Mouse (Mus musculus) forelimb bud, embryonic 11.5 days (tissue): ENCODE measurements at regions not wholly inside any gene's neighbourhood (a gene's known extent, or its start where the extent isn't known, plus 50 kb on each side); places are given as distances from the start of the nearest gene placed in this dataset.

ENCODE experiments used
- DNase-seq: peaks from one replicate; pipeline ENCODE4 v3.0.0-alpha.2; 2012; ENCODE audit warnings: low read depth, low spot score

DNA sequence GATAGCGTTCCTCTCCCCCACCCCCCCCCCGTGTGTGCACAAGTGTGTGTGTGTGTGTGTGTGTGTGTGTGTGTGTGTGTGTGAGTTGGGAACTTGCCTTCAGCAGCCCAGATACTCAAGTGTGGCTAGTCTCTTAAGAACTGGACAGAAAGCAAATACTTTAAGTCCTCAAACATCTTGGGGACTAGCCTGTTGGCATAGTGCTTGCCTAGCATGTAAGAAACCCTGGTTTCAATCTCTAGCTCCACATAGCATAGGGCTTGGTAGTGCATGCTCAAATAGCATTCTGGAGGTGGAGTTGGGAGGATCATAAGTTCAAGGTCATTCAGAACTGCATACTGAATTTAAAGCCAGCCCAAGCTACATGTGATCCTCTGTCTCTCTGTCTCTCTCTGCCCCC is 117.5 kb upstream of the Btg1 start:
- DNase-seq: no peak

- no peak for DNase-seq
Measured at GRCm38 (mm10) chr10:96502090-96502728, 114.6 kb upstream of the Btg1 start.

DNA sequence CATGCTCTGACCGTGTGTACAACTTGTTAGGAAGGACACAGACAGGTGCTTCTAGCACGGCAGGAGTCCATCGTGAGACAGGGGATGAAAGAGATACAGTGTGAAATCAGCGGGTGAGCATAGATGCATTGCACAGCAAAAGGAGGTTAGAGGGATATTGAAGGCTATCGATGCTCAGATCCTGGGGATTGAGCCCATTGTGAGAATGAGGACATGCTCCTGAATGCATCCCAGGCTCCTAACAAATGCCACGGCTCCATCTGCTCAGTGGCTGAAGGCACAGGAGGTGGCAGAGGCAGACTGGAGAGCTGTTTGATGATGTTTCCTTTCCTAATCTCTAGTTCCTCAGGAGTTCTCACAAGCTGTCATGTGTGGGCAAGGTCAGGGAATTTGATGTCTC is 114.1 kb upstream of the Btg1 start:
- DNase-seq: no peak

GRCm38 (mm10) chr10:96504340-96504739 is 112.5 kb upstream of the Btg1 start:
- no peak for DNase-seq

DNA sequence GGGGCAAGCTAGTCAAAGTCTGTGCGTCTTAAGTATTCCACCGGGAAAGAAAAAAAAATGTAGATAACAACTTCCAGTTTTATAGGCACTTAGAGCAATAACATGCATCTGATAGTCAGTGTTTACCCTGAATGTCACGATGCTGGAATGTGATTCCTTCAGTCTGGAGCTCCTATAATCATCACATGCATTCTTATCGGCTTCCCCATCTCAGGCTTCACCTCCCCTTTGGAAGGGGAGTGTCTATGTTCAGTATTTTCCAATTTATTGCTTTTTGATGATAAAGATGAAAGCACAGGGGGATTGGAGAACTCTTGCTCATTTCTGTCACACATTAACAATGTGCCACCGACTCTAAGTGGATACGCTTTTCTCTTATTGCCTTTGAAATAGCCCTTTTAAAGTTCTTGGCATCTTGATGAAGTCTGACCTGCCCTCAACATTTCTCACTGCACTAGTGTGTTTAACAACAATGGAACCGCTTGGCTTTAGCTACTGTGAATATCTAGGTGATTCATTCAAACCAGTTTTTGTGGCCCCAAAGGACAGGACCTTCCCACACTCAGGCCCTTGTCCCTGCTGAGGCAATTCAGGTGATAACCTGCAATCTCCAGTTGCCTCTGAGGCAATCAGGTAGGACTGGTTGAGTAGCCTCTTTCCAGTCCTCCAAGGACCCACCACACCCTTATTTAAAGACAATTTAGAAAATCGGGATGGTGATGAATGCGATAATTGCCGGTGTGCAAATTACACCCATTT is 101.5 kb upstream of the Btg1 start:
- DNase-seq: no peak

- no peak for DNase-seq
Measured at GRCm38 (mm10) chr10:96515923-96516258, 100.9 kb upstream of the Btg1 start.

DNA sequence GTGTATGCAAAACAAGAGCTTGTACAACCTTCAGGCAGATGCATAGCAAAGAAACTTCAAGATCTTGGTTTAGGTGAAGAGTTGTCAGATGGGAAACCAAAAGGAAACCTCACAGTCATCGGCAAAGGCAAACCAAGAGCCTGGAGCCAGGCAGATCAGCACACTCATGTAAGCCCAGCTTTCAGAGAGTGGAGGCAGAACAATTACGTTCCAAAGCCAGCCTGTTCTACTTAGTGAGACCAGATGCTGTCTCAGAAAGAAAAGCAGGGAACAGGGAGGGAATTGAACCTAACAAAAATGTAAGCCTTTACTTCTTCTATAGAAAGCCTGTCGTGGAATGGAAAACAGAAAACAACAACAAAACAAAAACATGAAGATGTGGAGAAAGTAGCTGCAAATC is 97.4 kb upstream of the Btg1 start:
- DNase-seq: peak; percentile 24

- no peak for DNase-seq
Measured at GRCm38 (mm10) chr10:96520995-96521760, 95.6 kb upstream of the Btg1 start.

DNA sequence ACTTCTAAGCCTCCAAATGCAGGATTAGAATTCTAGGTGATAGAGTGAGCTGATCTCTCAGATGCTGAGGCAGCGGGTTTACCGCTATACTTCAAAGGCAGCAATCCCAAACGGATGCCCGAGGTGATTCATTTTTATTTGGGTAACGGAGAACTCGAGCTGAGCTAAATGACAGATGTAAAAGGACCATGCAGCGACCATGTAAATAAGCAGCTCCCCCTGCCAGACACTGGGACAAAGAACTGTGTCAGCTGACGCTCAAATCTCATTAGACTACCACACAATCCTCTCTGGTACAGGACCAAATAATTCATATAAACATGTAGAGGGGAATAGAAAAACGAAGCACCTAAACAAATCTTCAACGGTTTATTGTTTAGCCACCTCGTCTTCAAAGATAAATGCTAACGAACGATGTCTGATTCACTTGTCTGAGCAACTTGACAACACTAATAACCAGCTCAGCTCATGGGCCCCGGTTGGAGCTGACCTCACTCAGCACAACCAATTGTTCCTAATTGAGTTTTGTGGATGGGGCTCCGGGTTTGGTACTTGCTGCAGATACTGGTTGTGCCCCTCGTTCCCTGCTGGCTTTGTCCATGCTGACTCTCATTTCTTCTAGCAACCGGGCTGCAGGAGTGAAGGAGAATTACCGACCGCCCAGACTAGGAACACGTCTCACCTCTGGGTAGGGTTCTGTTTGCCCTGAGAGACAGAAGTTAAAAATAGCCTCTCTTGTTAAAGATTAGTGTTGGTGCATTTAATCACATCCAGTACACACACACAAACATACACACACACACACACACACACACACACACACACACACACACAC is 92.6 kb upstream of the Btg1 start:
- DNase-seq: peak; percentile 24

DNA sequence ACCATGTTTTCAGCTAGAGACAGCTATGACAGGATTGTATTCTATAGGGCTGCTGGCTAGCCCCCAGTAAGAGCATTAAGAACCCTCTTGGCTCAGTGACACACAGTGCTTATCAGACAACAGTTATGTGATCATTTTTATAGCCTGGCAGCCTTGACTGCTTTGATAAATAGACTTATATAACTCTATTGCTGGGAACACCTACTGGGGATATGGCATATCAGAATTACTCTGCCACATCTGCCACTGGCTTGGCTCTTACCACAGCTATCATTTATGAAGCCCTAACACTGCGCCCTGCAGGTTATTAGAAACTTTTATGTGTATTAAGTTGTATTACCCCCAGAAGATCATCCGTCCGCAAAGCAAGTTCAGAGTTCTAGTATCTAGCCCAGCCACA is 88.9 kb upstream of the Btg1 start:
- no peak for DNase-seq

DNA sequence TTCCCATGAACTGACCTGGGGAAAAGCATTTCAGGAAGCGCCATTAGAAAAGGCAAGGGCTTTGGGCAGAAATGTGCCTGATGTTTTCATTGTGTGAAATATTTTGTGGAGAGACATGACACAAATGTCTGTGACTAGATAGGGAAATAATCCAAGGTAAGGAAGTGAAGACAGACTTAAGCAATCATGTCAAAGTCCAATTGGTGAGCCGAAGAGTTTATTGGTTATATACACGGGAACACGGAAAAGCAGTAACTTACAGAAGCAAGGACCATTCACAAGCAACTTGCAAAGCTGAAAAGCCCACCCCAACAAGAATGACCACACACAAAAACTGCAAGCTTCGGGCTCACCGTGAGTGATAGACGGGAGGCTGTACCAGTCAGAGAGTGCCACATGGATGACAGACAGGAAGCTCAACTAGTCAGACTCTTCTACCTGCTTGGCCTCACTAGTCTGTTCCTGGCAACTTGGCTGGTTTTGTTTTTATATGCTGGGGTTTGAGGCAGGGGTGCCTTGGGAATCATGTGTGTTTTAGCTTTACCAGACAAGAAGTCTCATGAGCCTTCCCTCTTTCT is 82.2 kb upstream of the Btg1 start:
- no peak for DNase-seq

GRCm38 (mm10) chr10:96535461-96535860 is 81.3 kb upstream of the Btg1 start:
- no peak for DNase-seq

DNA sequence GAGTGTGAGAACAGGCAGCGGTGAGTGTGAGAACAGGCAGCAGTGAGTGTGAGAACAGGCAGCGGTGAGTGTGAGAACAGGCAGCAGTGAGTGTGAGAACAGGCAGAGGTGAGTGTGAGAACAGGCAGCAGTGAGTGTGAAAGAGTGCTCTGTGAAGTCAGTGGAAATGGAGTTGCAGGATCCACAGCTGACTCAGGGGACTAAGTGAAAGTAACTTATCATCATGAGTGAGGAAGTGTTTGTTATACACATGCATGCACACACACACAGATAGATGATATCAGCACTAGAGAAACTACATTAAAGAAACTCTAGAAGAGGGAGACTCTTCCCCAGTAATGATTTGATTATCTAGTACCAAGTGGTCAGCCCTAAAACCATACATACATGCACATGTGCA is 76.0 kb upstream of the Btg1 start:
- DNase-seq: no peak

GRCm38 (mm10) chr10:96545312-96545711 is 71.5 kb upstream of the Btg1 start:
- peak; percentile 76 for DNase-seq

- peak; percentile 54 for DNase-seq
Measured at GRCm38 (mm10) chr10:96545761-96546388, 70.9 kb upstream of the Btg1 start.

- no peak for DNase-seq
Measured at GRCm38 (mm10) chr10:96549651-96550050, 67.2 kb upstream of the Btg1 start.

DNA sequence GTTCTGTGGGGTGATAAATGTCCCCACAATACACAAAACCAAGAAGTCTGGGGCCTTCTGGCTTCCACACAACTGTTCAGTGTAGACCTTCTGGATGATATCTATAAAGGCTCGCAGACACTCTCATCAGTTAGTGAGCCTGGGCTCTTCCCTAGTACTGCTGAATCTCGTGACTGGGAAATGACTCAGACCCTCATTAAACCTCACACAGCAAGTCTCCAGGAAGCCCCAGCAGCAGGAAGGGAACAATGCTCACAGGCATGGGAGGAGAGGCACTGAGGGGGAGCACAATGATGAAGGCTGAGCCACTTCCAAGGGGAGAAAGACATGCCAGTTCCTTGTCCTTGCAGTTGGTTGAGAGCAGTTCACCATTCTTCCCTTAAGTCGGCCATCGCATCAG is 66.5 kb upstream of the Btg1 start:
- DNase-seq: no peak

GRCm38 (mm10) chr10:96557336-96557735 is 59.5 kb upstream of the Btg1 start:
- no peak for DNase-seq

DNA sequence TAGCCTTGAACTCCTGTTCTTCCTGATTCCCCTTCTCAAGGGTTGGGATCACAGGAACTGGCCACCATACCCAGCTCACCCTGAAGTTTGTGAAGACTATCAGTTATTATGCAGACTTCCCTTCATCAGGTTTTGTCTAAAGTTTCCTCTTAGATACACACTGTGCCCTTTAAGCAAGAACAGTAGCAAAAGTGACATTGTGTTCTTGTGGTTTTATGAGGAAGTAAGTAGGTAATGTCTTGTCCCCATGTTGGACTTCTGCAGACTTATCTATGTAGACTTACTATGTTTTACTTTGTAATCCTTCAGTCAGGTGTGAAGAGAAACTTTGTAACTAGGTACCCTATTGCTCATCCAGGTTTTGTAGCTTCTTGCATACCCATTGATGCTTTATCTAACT is 51.5 kb upstream of the Btg1 start:
- no peak for DNase-seq
